Mouse (Mus musculus): ENCODE measurements at regions not wholly inside any gene's neighbourhood (a gene's known extent, or its start where the extent isn't known, plus 50 kb on each side); places are given as distances from the start of the nearest gene placed in this dataset.

DNA sequence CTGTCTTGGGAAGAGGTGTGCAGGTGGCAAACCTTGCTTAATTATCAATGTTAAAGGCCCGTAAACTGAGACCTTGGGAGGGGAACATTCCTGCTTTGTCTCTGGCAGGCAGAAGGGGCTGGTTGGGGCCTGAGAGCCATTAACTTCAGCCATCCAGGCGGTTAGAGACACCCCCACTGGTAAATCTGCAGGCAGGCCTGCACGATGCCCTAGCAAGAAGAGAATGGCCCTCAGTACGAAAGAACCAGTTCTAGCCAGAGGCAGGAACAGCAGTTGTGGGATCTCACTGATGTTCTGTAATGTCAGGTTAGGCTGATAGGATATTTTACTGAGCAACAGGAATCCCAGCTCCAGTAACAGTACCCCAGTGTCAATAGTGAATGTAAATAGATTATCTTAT lies 70.5 kb downstream of the Apip start:
- DNase-seq (ENCODE audit: low read depth, low spot score): no peak

DNA sequence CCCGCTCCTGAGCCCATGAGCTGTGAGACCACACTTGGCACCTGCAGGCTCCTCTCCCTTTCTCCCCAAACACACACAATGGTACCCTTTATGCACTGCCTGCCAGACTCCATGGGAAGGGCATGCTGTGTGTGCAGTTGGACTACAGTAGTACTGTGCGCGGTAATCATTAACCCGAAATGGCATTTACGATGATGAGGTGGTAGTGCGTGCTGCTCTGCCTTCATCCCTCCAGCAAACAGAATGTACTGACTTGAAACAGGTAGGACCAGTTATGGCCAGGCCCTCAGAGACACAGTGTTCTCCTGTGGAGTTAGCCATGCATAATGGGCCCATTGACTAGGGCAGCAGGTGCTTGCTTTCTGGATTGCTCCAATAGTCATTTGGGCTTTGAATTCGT lies 70.9 kb downstream of the Apip start:
- DNase-seq (ENCODE audit: low read depth, low spot score): no peak

DNA sequence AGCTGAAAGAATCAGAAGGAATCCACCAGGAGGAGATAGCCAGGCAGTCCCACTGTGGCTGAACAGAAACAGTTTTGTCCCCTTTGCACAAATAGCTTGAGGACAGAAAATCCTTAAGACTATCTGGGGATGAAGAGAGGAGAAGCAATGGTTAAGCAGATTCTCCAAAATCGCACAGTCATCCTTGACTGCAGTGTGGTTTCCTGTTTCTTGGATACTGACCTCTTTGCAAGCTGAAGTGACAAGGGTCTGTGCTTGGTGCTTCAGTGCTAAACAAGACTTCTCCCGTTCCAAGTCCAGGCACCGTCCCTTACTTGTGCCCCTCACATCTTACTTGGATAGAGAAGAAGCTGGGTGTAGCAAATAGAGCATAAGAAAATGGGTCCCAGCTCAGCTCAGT lies 71.6 kb downstream of the Apip start:
- no peak for DNase-seq (ENCODE audit: low read depth, low spot score)

DNA sequence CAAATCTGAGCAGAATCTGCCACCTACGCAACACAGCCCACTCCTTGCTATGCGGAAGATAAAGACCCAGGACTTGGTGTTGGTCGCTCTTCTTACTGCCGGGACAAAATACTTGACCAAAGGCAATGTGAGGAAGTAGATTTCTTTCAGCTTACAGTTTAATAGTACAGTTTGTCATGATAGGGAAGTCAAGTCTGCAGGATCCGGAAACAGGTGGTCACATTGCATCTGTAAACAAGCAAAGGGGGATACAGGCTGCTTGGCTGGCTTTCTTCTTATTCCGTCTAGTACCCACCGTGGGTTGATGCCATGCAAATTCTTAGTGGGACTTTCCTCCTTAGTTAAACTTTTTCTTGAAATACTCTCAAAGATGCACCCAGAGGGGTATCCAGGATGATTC lies 72.7 kb downstream of the Apip start:
- no peak for DNase-seq (ENCODE audit: low read depth, low spot score)

DNA sequence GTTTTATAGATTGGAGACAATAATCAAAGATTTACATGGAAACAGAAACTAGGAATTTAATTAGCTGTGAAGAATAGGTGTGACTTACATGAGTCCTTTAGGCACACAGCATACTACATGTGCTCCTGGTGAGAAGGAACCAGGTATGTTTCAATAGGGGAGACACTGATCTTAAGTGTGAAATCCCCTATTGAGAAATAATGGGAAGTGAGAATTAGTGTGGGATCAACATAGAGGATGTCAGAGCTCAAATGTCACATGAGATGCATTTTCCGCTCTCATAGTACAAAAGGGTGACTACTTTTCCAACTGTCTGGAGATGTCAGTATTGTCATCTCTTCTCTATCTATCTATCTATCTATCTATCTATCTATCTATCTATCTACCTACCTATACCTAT lies 79.8 kb downstream of the Apip start:
- no peak for DNase-seq (ENCODE audit: low read depth, low spot score)

DNA sequence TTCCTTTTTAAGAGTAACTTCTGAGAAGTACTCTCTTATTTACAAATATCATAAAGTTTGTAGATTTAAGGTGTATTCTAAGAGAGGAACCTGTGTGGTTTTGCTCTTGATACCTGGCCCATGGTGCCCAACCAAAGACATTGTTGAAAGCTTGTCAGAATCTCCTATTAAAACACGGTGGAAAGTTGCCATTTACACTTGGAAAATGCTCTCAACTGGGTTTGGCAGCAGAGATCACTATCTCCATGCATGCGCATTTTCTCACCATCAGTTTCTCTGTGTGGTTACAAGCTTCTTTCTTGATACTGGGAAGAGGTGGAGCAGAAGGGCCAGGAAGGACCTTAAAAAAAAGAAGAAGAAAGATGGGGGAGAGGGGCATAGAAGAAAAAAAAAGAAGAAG lies 94.3 kb downstream of the Apip start:
- DNase-seq (ENCODE audit: low read depth, low spot score): no peak

DNA sequence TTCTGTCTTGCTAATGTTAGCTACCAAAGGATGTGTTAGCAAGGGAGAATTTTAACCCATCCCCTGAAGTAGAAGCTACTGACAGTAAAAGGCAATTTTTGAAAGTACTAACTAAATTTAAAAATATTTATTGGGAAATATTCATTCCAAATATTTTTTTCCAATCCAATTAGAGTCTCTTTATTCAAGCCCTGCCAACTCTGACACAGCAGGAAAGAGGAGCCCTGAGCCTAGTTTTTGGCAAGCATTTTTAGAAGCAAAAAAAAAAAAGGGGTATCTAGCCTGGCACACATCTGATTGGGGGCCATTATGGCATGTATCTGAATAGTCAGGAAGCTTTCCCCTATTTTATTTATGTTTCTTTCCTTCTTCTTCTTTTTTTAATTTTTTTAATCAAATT lies 94.8 kb downstream of the Apip start:
- DNase-seq (ENCODE audit: low read depth, low spot score): no peak

DNA sequence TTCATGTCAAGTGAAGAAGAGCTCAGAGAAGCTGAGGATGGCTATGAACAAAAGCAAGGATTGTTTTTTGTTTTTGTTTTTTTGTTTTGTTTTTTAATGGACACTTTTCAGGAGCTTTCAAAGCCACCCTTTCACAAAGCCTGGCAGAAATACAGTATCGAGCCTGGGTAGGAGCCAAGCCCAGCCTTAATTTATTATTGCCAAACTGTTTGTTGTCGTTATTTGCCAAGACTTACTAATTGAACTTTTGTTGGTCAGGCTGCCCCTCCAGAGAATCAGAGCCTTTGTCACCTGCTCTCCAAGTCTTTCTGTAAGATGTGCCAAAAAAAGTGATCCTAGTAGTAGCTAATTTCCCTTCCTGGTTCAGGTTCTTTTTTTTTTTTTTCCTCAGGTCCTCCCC lies 103.9 kb downstream of the Apip start:
- DNase-seq (ENCODE audit: low read depth, low spot score): no peak

DNA sequence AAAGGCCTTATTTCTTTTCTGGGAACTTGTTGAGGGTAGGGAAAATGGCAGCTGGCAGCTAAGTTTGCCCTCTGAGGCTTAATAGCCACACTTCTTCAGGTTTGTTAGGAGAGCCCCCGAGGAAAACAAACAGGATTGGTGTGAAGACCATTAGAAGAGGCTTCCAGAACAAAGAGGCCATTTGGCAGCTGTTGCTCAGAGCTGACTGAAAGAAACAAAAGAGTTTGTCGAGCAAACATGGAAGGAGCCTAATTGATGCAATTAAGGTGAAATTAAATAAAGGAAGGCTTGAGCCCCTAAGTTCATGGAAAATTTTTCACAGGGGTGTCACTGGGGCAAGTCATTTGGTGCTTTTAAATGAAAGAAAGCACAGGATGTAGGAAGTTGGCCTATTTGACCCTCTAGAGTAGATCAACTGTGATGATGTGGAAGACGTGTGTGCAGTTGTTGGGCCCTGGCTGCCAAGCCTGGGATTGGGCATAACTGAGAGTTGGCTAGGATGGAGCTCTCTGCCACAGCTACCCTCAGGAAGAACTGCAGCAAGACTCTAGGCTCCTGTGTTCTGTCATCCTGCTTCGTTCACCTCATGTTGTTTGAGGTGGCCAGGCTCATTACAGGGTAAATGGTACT lies 106.9 kb downstream of the Apip start:
- DNase-seq (ENCODE audit: low read depth, low spot score): no peak

DNA sequence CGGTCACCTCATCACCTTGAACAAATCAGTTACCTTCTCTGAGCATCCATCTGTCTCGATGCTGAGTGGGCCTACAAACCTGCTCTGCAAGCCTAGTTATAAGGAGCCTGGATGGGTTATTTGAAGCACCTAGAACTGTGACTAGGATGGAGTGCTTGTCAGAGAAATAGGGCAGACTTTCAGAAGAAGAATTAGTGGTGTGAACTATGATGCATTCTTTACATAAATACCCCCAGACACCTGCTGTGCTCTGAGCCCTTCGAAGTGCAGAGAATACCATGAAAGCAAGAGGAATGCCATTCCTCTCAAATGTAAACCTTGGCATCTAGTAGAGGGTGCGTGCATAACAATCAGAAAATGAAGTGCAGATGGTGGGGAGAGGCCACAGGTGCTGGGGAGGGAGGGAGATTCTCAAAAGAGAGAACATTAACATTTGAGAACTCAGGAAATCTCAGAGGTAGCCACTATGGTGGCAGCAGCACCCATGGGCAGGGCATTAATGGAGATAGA lies 113.3 kb downstream of the Apip start:
- DNase-seq (ENCODE audit: low read depth, low spot score): peak; percentile 16

DNA sequence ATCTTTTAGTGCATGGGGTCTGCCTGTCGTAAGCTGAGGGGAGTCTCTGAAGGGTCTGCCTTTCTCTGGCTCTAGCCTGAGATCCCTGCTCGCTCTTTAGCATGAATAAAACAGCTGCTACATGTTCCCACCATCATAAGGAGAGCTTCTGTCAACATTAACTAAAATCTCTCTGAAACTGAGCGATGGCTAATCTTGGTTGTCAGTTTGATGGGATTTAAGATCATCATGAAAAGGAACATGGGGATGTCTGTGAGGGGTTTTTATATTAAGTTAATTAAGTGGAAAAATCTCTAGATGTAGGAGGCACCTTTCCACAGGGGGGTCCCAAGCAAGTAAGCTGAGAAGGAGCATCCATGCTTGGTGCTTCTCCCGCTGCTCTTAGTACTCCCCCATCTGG lies 110.5 kb downstream of the Ehf start:
- no peak for DNase-seq (ENCODE audit: low read depth, low spot score)

DNA sequence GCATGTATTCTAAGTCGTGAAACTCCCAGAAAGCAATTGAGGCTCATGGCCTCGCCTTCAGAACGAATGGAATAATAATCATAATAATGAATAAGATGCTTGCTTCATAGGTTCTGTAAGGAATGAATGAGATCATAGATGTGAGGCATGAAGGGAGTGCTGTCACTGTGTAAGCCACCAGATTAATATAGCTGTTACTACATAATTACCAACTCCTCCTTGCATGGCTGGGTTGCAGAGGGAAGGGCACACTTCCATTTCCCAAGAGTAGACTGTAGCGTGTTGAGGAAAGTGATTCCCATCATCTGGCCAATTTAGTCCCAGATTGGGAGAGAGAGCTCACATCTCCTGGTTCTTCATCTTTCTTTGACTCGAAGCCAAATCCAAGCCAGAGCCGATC lies 102.8 kb downstream of the Ehf start:
- DNase-seq (ENCODE audit: low read depth, low spot score): no peak

DNA sequence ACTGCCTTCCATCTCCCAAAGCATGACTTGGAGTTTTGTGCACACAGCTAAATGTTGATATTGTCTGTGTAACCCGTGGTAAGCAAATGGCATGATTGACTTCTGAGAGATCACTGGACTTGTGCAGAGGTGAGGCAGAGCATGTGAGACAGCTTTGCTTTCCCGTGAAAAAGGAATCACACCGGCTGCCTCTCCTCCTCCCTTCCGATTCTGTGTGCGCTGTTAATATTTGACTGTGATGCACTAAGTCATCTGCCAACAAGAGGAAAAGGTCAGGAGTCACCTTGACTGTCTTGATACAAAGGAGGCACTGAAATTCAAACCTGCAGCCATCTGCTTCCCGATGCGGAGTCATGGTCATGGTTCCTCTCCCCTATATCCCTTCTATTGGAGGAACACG lies 98.0 kb downstream of the Ehf start:
- DNase-seq (ENCODE audit: low read depth, low spot score): no peak

DNA sequence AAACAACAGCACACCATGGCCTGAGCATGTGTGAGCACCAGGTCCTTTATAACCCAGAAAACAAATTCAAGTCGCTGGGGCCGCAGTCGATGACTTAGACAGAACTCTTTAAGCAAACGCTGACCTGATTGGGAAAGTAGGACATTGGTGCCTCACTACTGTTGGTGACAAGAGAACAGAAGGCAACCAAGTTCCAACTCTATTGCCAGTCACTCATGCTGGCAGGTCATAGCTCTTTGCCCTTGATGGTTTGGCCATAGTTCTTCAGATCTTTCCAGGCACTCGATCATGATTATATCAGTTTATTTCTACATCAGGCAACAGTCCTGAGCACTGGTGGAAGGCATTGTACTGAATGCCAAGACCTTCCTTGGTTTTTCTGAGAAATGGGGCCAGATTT lies 94.7 kb downstream of the Ehf start:
- no peak for DNase-seq (ENCODE audit: low read depth, low spot score)

DNA sequence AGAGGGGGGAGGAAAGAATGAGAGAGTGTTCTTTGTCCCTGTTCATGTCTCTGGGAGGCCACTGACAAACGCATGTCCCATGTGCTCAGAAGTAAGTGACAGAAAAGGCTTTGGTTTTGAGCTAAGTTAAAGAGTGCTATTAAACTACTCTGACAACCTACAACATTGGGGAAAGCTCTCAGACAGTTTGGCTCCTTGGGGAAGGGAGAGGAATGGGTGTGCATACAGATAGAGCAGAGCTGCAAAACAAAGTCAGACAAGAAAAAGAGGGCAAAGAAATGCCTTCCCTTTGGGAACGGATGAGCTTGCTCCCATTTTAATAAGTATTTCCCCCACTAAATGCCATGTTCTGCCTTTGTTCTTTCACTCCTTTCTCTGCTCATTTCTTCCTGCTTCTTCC lies 94.0 kb downstream of the Ehf start:
- DNase-seq (ENCODE audit: low read depth, low spot score): no peak

DNA sequence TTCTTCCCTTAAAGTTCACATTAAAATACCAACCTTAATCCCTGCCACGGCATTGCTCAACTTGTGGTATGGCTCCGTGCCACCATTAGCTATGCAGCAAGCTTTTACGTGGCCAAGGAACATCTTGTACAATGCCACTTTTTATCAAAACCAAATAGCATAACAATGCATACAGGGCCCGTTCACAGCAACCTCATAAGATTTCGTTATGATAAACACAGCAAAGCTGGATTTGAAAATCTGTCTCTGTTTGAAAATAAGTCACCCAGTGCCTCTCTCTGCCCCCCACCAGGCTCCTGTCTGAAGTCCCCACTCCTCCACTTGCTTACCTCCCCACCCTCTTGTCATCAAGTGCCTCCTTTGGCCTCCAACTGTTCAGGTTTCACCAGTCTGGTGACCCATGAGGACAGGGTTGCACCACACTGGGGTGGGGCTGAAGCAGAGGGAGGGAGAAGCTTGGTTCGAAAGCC lies 93.5 kb downstream of the Ehf start:
- no peak for DNase-seq (ENCODE audit: low read depth, low spot score)

DNA sequence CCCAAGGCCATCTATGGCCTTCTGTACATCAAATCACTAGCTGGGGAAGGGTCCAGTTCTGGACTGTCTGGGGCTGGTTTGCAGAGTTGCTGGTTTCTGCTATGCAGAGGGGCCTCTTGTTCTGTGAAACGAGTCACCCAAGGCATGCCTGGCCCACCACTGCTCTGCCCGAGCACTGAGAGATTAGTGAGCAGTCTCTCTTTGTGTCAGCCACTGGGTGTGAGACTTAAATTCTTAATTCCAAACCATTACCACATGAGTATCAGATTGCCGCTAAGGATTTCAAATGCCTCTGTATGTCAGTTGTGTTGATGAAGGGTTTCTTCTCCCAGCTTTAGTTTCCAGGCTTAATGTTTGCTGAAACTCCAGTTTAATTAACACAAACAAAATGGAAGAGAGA lies 91.9 kb downstream of the Ehf start:
- no peak for DNase-seq (ENCODE audit: low read depth, low spot score)

Data from telencephalon, adult 2 months (tissue).